Mouse (Mus musculus) megakaryocyte progenitor cell, adult 5-6 weeks (primary cell): ENCODE data around the gene Apom. TPM values are rescaled to one million over a fixed set of nuclear protein-coding genes. Genes with fewer than 3 reads are reported as not detected.
"Not testable (repeated sequence)": the region's sequence is repeated elsewhere in the genome, so short reads cannot be mapped to it uniquely, and the experiment has no call there.

Experiments
- ATAC-seq: replicated peaks from 2 replicates; pipeline ENCODE4 v1.8.0; 2016; ENCODE audit warnings: mild to moderate bottlenecking, moderate TSS enrichment, inconsistent platforms; ENCODE audit not compliant: poor library complexity
- total RNA-seq, 2 experiments: library from RNA; stranded (forward) in 1 of 2; stranded (reverse) in 1 of 2; fragments of 157-497, 149-512 nt in 1 of 2; fragments of 200-1000 nt in 1 of 2; gene quantifications; 2 replicates each; pipeline versions ENCODE4 v1.2.3 to v1.2.4; 2015 to 2017

Apom gene
- total RNA-seq, 2 experiments from 2014 or later = not detected

GRCm38 (mm10) chr17:35131038-35131437 lies 812 bp downstream of the Apom start:
- ATAC-seq = no peak

- no peak for ATAC-seq
Measured at GRCm38 (mm10) chr17:35128996-35129395, 2.9 kb downstream of the Apom start.

- ATAC-seq = no peak; the same call in 1 of the 2 replicates
Measured at GRCm38 (mm10) chr17:35127017-35127416, 4.8 kb downstream of the Apom start.

GRCm38 (mm10) chr17:35126206-35126611 lies 5.6 kb downstream of the Apom start, which contains the start of gene D17H6S53E:
TSS of gene D17H6S53E (plus strand) at chr17:35126373.
- ATAC-seq = peak; percentile 65

- ATAC-seq = no peak
Measured at GRCm38 (mm10) chr17:35125578-35125977, 6.3 kb downstream of the Apom start.

GRCm38 (mm10) chr17:35125081-35125480 lies 6.8 kb downstream of the Apom start:
- no peak for ATAC-seq

- not testable (repeated sequence) for ATAC-seq
Measured at GRCm38 (mm10) chr17:35124261-35124896, 7.5 kb downstream of the Apom start.

DNA sequence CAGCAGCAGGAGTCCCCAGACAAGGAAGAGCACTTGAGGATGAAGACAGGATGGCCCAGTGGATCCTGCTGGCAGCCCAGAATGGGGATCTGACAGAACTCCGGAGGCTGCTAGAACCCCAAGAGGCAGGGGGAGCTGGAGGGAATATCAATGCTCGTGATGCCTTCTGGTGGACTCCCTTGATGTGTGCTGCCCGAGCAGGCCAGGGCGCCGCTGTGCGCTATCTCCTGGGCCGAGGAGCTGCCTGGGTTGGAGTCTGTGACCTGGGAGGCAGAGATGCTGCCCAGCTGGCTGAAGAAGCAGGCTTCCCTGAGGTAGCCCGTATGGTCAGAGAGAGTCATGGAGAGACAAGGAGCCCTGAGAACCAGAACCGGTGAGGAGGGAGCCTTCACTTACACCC lies 8.6 kb downstream of the Apom start:
- not testable (repeated sequence) for ATAC-seq

- ATAC-seq = peak; percentile 13
Measured at GRCm38 (mm10) chr17:35121871-35122303, 10.0 kb downstream of the Apom start, which contains the start of gene Csnk2b. TSS of gene Csnk2b (minus strand) at chr17:35122053.

DNA sequence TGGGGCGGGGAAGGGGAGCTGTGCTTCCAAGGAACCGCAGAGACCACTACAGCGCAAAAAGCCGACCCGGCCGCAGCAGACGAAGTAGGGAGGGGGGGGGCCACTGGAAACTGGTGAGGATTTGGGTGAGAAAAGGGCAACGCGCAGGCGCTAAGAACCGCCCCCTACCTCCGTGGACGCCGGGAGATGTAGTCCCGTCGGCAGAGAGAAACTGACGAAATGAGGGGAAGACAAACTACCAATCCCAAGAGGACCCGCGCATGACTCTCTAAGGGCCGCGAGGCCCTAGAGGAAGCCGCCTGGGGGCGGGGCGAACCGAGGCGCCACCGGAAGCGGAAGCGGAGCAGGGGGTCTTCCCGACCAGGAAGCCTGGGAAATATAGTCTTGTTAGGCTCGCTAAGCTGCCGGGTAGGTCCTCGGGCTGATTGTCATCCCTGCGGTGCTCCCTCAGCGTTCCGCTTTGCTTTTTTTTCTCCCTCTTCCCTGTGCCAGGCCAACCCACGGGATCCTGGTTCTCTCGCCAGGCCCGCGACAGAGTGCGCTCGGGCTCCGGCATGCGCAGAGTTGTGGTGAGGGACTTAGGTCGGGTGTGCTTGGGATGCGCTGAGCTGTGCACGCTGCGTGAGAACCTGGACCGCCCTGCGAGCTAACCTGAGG lies 10.6 kb downstream of the Apom start, which contains the start of gene Gpank1:
Gene Gpank1 (plus strand): TSS at position 313 of the 657 bp plus-strand sequence.
- ATAC-seq = peak; percentile 89

GRCm38 (mm10) chr17:35120745-35121142 lies 11.1 kb downstream of the Apom start:
- no peak for ATAC-seq

- ATAC-seq = peak; percentile 73
Measured at GRCm38 (mm10) chr17:35115046-35116019, 16.5 kb downstream of the Apom start, which contains the start of gene Ly6g5b. TSS of gene Ly6g5b (minus strand) at chr17:35115428.

DNA sequence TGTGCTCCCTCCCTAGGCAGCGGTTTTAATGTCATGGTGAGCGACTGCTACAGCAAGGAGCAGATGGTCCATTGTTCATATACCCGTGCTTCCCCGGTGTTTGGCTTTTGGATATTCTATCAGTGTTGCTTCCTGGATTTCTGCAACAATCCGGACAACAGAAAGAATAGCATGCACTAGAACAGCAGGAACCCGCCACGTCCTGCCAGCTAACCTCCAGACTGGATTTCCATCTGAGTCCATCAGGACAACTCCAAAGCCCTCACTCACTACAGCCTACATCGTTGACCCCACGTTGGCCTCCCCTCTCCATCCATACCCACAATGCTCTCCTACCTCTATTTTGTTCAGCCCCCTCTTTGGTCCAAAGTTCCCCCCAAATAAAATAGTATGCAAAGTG lies 20.1 kb downstream of the Apom start:
- no peak for ATAC-seq

GRCm38 (mm10) chr17:35108097-35108496 lies 23.8 kb downstream of the Apom start, which contains the start of gene Ly6g5c:
TSS of gene Ly6g5c (plus strand) at chr17:35108279.
- no peak for ATAC-seq

- no peak for ATAC-seq
Measured at GRCm38 (mm10) chr17:35106522-35106921, 25.3 kb downstream of the Apom start.

- ATAC-seq = peak; percentile 51
Measured at GRCm38 (mm10) chr17:35105740-35106389, 26.0 kb downstream of the Apom start.

- ATAC-seq = peak; percentile 84
Measured at GRCm38 (mm10) chr17:35104754-35105153, 27.1 kb downstream of the Apom start.

DNA sequence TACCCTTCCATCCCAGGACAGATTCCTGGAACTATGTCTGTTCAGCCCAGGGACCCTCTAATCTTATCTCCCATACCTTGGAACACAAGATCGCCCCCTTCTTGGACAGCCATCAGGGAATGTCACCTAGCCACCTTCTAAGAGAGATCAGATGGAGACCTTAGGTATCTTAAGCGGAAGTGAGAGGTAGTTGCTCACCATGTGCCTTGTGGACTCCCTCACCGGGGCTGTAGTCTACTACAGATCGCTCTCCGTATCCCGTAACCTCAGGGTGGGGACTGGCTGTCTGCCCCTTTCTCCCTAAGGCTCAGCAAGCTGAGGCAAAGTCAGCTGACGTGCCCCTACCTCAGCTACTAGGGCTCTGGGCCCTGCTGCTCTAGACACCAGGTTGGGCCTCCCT lies 27.8 kb downstream of the Apom start:
- no peak for ATAC-seq

DNA sequence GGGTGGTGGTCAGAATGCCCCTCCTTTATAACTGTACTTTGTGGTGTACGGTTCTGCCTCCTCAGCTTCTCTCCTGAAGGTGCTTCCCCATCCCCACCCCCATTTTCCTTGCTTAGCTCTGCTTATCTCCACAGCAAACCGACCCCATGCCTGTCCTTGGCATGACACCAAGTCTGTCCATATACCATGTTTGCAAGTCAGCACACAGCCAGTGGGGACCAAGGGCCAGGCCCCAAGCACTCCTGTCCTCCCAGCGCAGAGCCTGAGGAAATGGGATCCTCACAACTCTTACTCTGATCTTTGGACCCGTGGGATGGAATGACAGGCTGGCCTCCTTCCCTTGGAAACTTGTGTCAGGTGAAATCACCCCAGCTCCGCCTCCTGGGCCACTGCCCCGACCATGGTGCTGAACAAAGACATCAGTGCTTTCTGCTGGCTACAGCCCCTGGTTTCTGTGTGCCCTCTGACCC lies 28.6 kb downstream of the Apom start:
- peak; percentile 21 for ATAC-seq

- no peak for ATAC-seq
Measured at GRCm38 (mm10) chr17:35102299-35102698, 29.6 kb downstream of the Apom start.
